Mouse (Mus musculus) MEL (cell line): ENCODE results near the gene Rufy3. TPM values are rescaled to one million over a fixed set of nuclear protein-coding genes. Genes with fewer than 3 reads are reported as not detected.

Source experiments
- DNase-seq: peaks from one replicate; pipeline ENCODE4 v3.0.0; 2011; ENCODE audit warnings: low read depth, low spot score
- H3K27ac ChIP-seq: 2 replicates; pipeline ENCODE4 v1.5.1; 2012; ENCODE audit warnings: low read depth, mild to moderate bottlenecking, control low read depth, low read length, moderate library complexity; ENCODE audit not compliant: control insufficient read depth
- H3K27me3 ChIP-seq, 2 experiments: fragments of 150-350 bp in 1 of 2; sonication (generic) in 1 of 2; 2 replicates each; pipeline ENCODE4 v1.6.1; 2012; ENCODE audit warnings: low read length in 2 of 2, mild to moderate bottlenecking in 2 of 2, improper control_type of control experiment in 1 of 2, moderate library complexity in 1 of 2; ENCODE audit not compliant: insufficient read depth in 2 of 2, control insufficient read depth in 1 of 2
- H3K36me3 ChIP-seq, 2 experiments: 2 replicates each; pipeline ENCODE4 v1.6.1; 2012 to 2014; ENCODE audit warnings: low read length in 2 of 2, improper control_type of control experiment in 1 of 2, inconsistent platforms in 1 of 2, mild to moderate bottlenecking in 1 of 2; ENCODE audit not compliant: insufficient read depth in 2 of 2, control insufficient read depth in 1 of 2
- H3K4me1 ChIP-seq, 2 experiments: fragments of 150-350 bp in 1 of 2; sonication (generic) in 1 of 2; 2 replicates each; pipeline ENCODE4 v1.6.1; 2012; ENCODE audit warnings: low read length in 2 of 2, improper control_type of control experiment in 1 of 2, mild to moderate bottlenecking in 1 of 2; ENCODE audit not compliant: insufficient read depth in 2 of 2, control insufficient read depth in 1 of 2
- H3K4me3 ChIP-seq, 2 experiments: fragments of 150-350 bp in 1 of 2; sonication (generic) in 1 of 2; 2 replicates each; pipeline ENCODE4 v1.5.1; 2012; ENCODE audit warnings: low read depth in 2 of 2, low read length in 2 of 2, mild to moderate bottlenecking in 2 of 2, moderate library complexity in 2 of 2, control low read depth in 1 of 2, improper control_type of control experiment in 1 of 2; ENCODE audit not compliant: control insufficient read depth in 1 of 2, insufficient read depth in 1 of 2
- H3K79me2 ChIP-seq: 2 replicates; pipeline ENCODE4 v1.6.1; 2012; ENCODE audit warnings: mild to moderate bottlenecking, low read length, moderate library complexity; ENCODE audit not compliant: control insufficient read depth, poor library complexity, insufficient read depth
- H3K9ac ChIP-seq: 2 replicates; pipeline ENCODE4 v1.6.1; 2012; ENCODE audit warnings: low read depth, mild to moderate bottlenecking, control low read depth, low read length, moderate library complexity; ENCODE audit not compliant: control insufficient read depth, poor library complexity, severe bottlenecking
- H3K9me3 ChIP-seq: fragments of 150-350 bp; sonication (generic); replicated peaks from 2 replicates; pipeline ENCODE4 v1.6.1; 2012; ENCODE audit warnings: mild to moderate bottlenecking, low read length, improper control_type of control experiment, moderate library complexity; ENCODE audit not compliant: insufficient read depth
- CHD1 ChIP-seq: IDR thresholded peaks from 2 replicates; pipeline ENCODE4 v1.6.1; 2012; ENCODE audit warnings: low read depth, mild to moderate bottlenecking, inconsistent platforms, low read length, improper control_type of control experiment
- CTCF ChIP-seq, 3 experiments: IDR thresholded peaks in 2 of 3; conservative IDR thresholded peaks in 1 of 3; 2 replicates each; pipeline ENCODE4 v1.5.1; 2011 to 2012; ENCODE audit warnings: low read length in 3 of 3, low read depth in 2 of 3, mild to moderate bottlenecking in 2 of 3, improper control_type of control experiment in 1 of 3, inconsistent platforms in 1 of 3, mixed read lengths in 1 of 3, moderate library complexity in 1 of 3; ENCODE audit not compliant: control insufficient read depth in 1 of 3, insufficient read depth in 1 of 3, poor library complexity in 1 of 3, severe bottlenecking in 1 of 3
- E2F4 ChIP-seq: IDR thresholded peaks from 2 replicates; pipeline ENCODE4 v1.6.1; 2011; ENCODE audit warnings: low read depth, low read length, improper control_type of control experiment, borderline replicate concordance
- ELF1 ChIP-seq: IDR thresholded peaks from 2 replicates; pipeline ENCODE4 v1.6.1; 2014; ENCODE audit warnings: low read depth, mild to moderate bottlenecking, inconsistent platforms, low read length, improper control_type of control experiment, moderate library complexity
- EP300 ChIP-seq, 2 experiments: IDR thresholded peaks; 2 replicates each; pipeline ENCODE4 v1.6.1; 2011; ENCODE audit warnings: improper control_type of control experiment in 2 of 2, low read length in 2 of 2, low read depth in 1 of 2, mild to moderate bottlenecking in 1 of 2
- ETS1 ChIP-seq: IDR thresholded peaks from 2 replicates; pipeline ENCODE4 v1.6.1; 2012; ENCODE audit warnings: low read depth, mild to moderate bottlenecking, inconsistent platforms, low read length, improper control_type of control experiment, moderate library complexity
- GABPA ChIP-seq: IDR thresholded peaks from 2 replicates; pipeline ENCODE4 v1.6.1; 2012; ENCODE audit warnings: low read depth, mild to moderate bottlenecking, inconsistent platforms, low read length, improper control_type of control experiment, moderate library complexity
- GATA1 ChIP-seq: IDR thresholded peaks from 2 replicates; pipeline ENCODE4 v1.6.1; 2011; ENCODE audit warnings: low read depth, low read length, improper control_type of control experiment
- HCFC1 ChIP-seq: IDR thresholded peaks from 2 replicates; pipeline ENCODE4 v1.6.1; 2012; ENCODE audit warnings: low read depth, mild to moderate bottlenecking, inconsistent platforms, low read length, improper control_type of control experiment, moderate library complexity
- JUND ChIP-seq: IDR thresholded peaks from 2 replicates; pipeline ENCODE4 v1.6.1; 2011; ENCODE audit warnings: low read depth, mild to moderate bottlenecking, improper control_type of control experiment, low read length
- MAX ChIP-seq: IDR thresholded peaks from 2 replicates; pipeline ENCODE4 v1.6.1; 2011; ENCODE audit warnings: low read length, improper control_type of control experiment
- MAZ ChIP-seq: IDR thresholded peaks from 2 replicates; pipeline ENCODE4 v1.6.1; 2012; ENCODE audit warnings: low read depth, mild to moderate bottlenecking, inconsistent platforms, low read length, improper control_type of control experiment
- MXI1 ChIP-seq: IDR thresholded peaks from 2 replicates; pipeline ENCODE4 v1.6.1; 2011; ENCODE audit warnings: mild to moderate bottlenecking, low read depth, low read length, improper control_type of control experiment
- NELFE ChIP-seq: IDR thresholded peaks from 2 replicates; pipeline ENCODE4 v1.6.1; 2011; ENCODE audit warnings: low read depth, low read length, improper control_type of control experiment
- NRF1 ChIP-seq: IDR thresholded peaks from 2 replicates; pipeline ENCODE4 v1.6.1; 2014; ENCODE audit warnings: low read depth, mild to moderate bottlenecking, inconsistent platforms, low read length, improper control_type of control experiment, moderate library complexity; ENCODE audit not compliant: poor library complexity, insufficient read depth, severe bottlenecking
- SMC3 ChIP-seq: IDR thresholded peaks from 2 replicates; pipeline ENCODE4 v1.6.1; 2011; ENCODE audit warnings: low read depth, low read length, improper control_type of control experiment
- TAL1 ChIP-seq: IDR thresholded peaks from 2 replicates; pipeline ENCODE4 v1.6.1; 2012; ENCODE audit warnings: mild to moderate bottlenecking, inconsistent platforms, low read length, moderate library complexity, mixed read lengths
- TBP ChIP-seq: IDR thresholded peaks from 2 replicates; pipeline ENCODE4 v1.8.0; 2011; ENCODE audit warnings: low read depth, low read length, improper control_type of control experiment
- UBTF ChIP-seq: IDR thresholded peaks from 2 replicates; pipeline ENCODE4 v1.6.1; 2012; ENCODE audit warnings: low read depth, mild to moderate bottlenecking, inconsistent platforms, low read length, improper control_type of control experiment, moderate library complexity, borderline replicate concordance; ENCODE audit not compliant: insufficient read depth
- USF1 ChIP-seq: IDR thresholded peaks from 2 replicates; pipeline ENCODE4 v1.6.1; 2014; ENCODE audit warnings: low read depth, mild to moderate bottlenecking, inconsistent platforms, low read length, improper control_type of control experiment, moderate library complexity
- ZC3H11A ChIP-seq: IDR thresholded peaks from 2 replicates; pipeline ENCODE4 v1.6.1; 2012; ENCODE audit warnings: low read depth, mild to moderate bottlenecking, inconsistent platforms, low read length, improper control_type of control experiment
- ZKSCAN1 ChIP-seq: IDR thresholded peaks from 2 replicates; pipeline ENCODE4 v1.6.1; 2012; ENCODE audit warnings: low read depth, mild to moderate bottlenecking, inconsistent platforms, low read length, improper control_type of control experiment, moderate library complexity
- ZNF384 ChIP-seq: IDR thresholded peaks from 2 replicates; pipeline ENCODE4 v1.6.1; 2012; ENCODE audit warnings: low read depth, mild to moderate bottlenecking, inconsistent platforms, low read length, improper control_type of control experiment
- polyA plus RNA-seq, 2 experiments: library from polyadenylated mRNA; stranded (reverse) in 1 of 2; unstranded in 1 of 2; fragments of >175 nt in 1 of 2; fragments of >200 nt in 1 of 2; gene quantifications; 2 replicates each; pipeline versions ENCODE4 v1.2.1 to v1.2.4; 2012; ENCODE audit warnings: low replicate concordance in 2 of 2, low read depth in 1 of 2; ENCODE audit not compliant: insufficient read length in 2 of 2, insufficient read depth in 1 of 2, missing spikeins in 1 of 2
- total RNA-seq: library from RNA; depleted of rRNA; stranded (reverse); fragments of 300-350 nt; gene quantifications from 2 replicates; pipeline ENCODE4 v1.2.3, GENCODE M21; 2012

Gene Rufy3
- total and polyA plus RNA-seq, 3 experiments = 3.2 to 5.7 TPM; not detected in 1

- no peak for TF ChIP-seq ZKSCAN1
- no peak for TF ChIP-seq ZC3H11A
- TF ChIP-seq MAX = no peak
- no peak for TF ChIP-seq SMC3
- TF ChIP-seq E2F4 = no peak
- TF ChIP-seq USF1 = no peak
- no peak for TF ChIP-seq UBTF
- TF ChIP-seq ZNF384 = no peak
- TF ChIP-seq MXI1 = no peak
- TF ChIP-seq NELFE = no peak
- no peak for TF ChIP-seq NRF1
- no peak for TF ChIP-seq GABPA
- TF ChIP-seq CTCF (IDR thresholded peaks at IDR 0.05 in 2 of 3, conservative IDR thresholded peaks at IDR 0.05 in 1 of 3; ENCODE audit: control insufficient read depth in 1 of 3, insufficient read depth in 1 of 3, low read depth in 2 of 3, low read length in 3 of 3, poor library complexity in 1 of 3, severe bottlenecking in 1 of 3) = no peak
- no peak for TF ChIP-seq TAL1
- Histone ChIP-seq H3K36me3 (peaks cover 0 to 23% of the 10 kb centered on the region in 2 experiments; a peak in 2 of 4 replicates), H3K27me3 (no peaks in the 10 kb centered on the region), H3K79me2 (no peaks in the 10 kb centered on the region), H3K9ac (no peak overlapping the region), H3K4me1 (no peaks in the 10 kb centered on the region), H3K4me3 (no peak overlapping the region), H3K9me3 (no peaks in the 10 kb centered on the region), H3K27ac (no peak overlapping the region)
- DNase-seq = no peak
Measured at GRCm38 (mm10) chr5:88657868-88658267, 93.0 kb downstream of the Rufy3 start.

GRCm38 (mm10) chr5:88663151-88663550 lies 98.3 kb downstream of the Rufy3 start:
- Histone ChIP-seq H3K9ac (no peak overlapping the region), H3K4me3 (no peak overlapping the region), H3K27me3 (no peaks in the 10 kb centered on the region), H3K27ac (no peak overlapping the region), H3K9me3 (no peaks in the 10 kb centered on the region), H3K79me2 (no peaks in the 10 kb centered on the region), H3K4me1 (no peaks in the 10 kb centered on the region), H3K36me3 (peaks cover 0 to 43% of the 10 kb centered on the region in 2 experiments; a peak in 2 of 4 replicates)
- no peak for TF ChIP-seq HCFC1
- TF ChIP-seq TBP = no peak
- no peak for TF ChIP-seq JUND
- TF ChIP-seq MAZ = no peak
- TF ChIP-seq ZKSCAN1 = no peak
- no peak for TF ChIP-seq MXI1
- no peak for TF ChIP-seq NELFE
- no peak for TF ChIP-seq CHD1
- TF ChIP-seq GABPA = no peak
- no peak for TF ChIP-seq ETS1
- TF ChIP-seq SMC3 = no peak
- TF ChIP-seq EP300 (IDR thresholded peaks at IDR 0.05; ENCODE audit: low read depth in 1 of 2, low read length in 2 of 2) = no peak
- TF ChIP-seq CTCF (IDR thresholded peaks at IDR 0.05 in 2 of 3, conservative IDR thresholded peaks at IDR 0.05 in 1 of 3; ENCODE audit: control insufficient read depth in 1 of 3, insufficient read depth in 1 of 3, low read depth in 2 of 3, low read length in 3 of 3, poor library complexity in 1 of 3, severe bottlenecking in 1 of 3) = no peak
- TF ChIP-seq E2F4 = no peak
- no peak for TF ChIP-seq GATA1
- no peak for TF ChIP-seq ELF1
- no peak for DNase-seq
